Mouse (Mus musculus) hindbrain, postnatal 0 days (tissue): ENCODE measurements around the gene Ankar. TPM values are rescaled to one million over a fixed set of nuclear protein-coding genes. Genes with fewer than 3 reads are reported as not detected.

ENCODE experiments used
- ATAC-seq: fragments of 200-750 bp; cut with Nextera tagmentation; 2 replicates; pipeline ENCODE4 v1.8.0; 2017; ENCODE audit warnings: mild to moderate bottlenecking, moderate TSS enrichment, moderate library complexity
- DNase-seq: peaks from one replicate; pipeline ENCODE4 v3.0.0-alpha.2; 2015; ENCODE audit warnings: low spot score
- H3K27ac ChIP-seq: fragments of 300-500 bp; sonication (generic); 2 replicates; pipeline ENCODE4 v1.5.1; 2014; ENCODE audit warnings: mild to moderate bottlenecking
- H3K27me3 ChIP-seq: fragments of 300-500 bp; sonication (generic); 2 replicates; pipeline ENCODE4 v1.6.1; 2014; ENCODE audit warnings: low read length, mixed read lengths; ENCODE audit not compliant: insufficient read depth
- H3K36me3 ChIP-seq: fragments of 300-500 bp; sonication (generic); 2 replicates; pipeline ENCODE4 v1.6.1; 2014; ENCODE audit warnings: low read length, mixed read lengths; ENCODE audit not compliant: insufficient read depth
- H3K4me1 ChIP-seq: fragments of 300-500 bp; sonication (generic); 2 replicates; pipeline ENCODE4 v1.6.1; 2014; ENCODE audit warnings: antibody characterized with exemption, low read length, mixed read lengths; ENCODE audit not compliant: insufficient read depth
- H3K4me2 ChIP-seq: fragments of 300-500 bp; sonication (generic); 2 replicates; pipeline ENCODE4 v1.6.1; 2014; ENCODE audit warnings: low read depth, mild to moderate bottlenecking, low read length, moderate library complexity, mixed read lengths
- H3K4me3 ChIP-seq: fragments of 300-500 bp; sonication (generic); 2 replicates; pipeline ENCODE4 v1.5.1; 2014; ENCODE audit warnings: low read length
- H3K9ac ChIP-seq: fragments of 300-500 bp; sonication (generic); replicated peaks from 2 replicates; pipeline ENCODE4 v1.6.1; 2014; ENCODE audit warnings: mild to moderate bottlenecking, low read length, moderate library complexity, mixed read lengths
- H3K9me3 ChIP-seq: fragments of 300-500 bp; sonication (generic); 2 replicates; pipeline ENCODE4 v1.6.1; 2016; ENCODE audit warnings: low read length, mixed read lengths
- CTCF ChIP-seq: IDR thresholded peaks from 2 replicates; pipeline ENCODE4 v1.5.1; 2016; ENCODE audit warnings: antibody characterized with exemption, control low read depth, low read depth
- WGBS: fragments of 180-500 bp; shearing (Covaris S2); extraction: QIAGEN DNeasy Blood & Tissue Kit; methylation state at CpG from one replicate; pipeline ENCODE4 v1.1.7; 2014; 5-methylcytosine and 5-hydroxymethylcytosine counted together
- polyA plus RNA-seq: library from polyadenylated mRNA; unstranded; fragments of >200 nt; fragmentation: Nextera tagmentation; extraction: Ambion mirVana; gene quantifications from 2 replicates; pipeline ENCODE4 v1.2.1, GENCODE M21; 2015
- total RNA-seq: library from RNA; depleted of rRNA; stranded (reverse); fragments of >200 nt; gene quantifications from 2 replicates; pipeline ENCODE4 v1.2.3, GENCODE M21; 2014

Ankar gene
- total and polyA plus RNA-seq, 2 experiments from 2014 or later, result not detected

DNA sequence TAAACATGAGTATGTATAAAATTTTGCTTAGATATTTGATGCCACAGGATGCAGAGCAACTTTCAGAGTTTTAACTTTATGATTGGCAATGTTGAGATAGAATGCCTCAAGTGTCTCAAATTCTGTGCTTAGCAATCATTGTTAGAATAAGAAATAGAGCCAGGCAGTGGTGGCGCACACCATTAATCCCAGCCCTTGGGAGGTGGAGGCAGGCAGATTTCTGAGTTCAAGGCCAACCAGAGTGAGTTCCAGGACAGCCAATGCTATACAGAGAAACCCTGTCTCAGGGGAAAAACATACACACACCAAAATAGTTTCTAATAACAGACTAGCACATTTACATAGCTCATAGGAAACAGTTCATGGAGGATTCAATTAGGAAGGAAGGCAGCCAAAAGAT lies 14.7 kb upstream of the Ankar start:
- no peak overlapping the region for H3K27ac ChIP-seq
- TF ChIP-seq CTCF, result no peak
- ATAC-seq (no peak), DNase-seq (no peak)
- H3K4me3 ChIP-seq, result no peak overlapping the region
- WGBS, result 97% methylated on average over 1 of the region's 1 CpGs
- H3K4me1 ChIP-seq, result peaks cover 8% of the 10 kb centered on the region; the same call in 1 of the 2 replicates
- no peak overlapping the region for H3K9ac ChIP-seq
- H3K4me2 ChIP-seq, result no peak overlapping the region
- no peaks in the 10 kb centered on the region for H3K9me3 ChIP-seq
- peaks cover 14% of the 10 kb centered on the region; the same call in 1 of the 2 replicates for H3K36me3 ChIP-seq
- no peaks in the 10 kb centered on the region for H3K27me3 ChIP-seq

DNA sequence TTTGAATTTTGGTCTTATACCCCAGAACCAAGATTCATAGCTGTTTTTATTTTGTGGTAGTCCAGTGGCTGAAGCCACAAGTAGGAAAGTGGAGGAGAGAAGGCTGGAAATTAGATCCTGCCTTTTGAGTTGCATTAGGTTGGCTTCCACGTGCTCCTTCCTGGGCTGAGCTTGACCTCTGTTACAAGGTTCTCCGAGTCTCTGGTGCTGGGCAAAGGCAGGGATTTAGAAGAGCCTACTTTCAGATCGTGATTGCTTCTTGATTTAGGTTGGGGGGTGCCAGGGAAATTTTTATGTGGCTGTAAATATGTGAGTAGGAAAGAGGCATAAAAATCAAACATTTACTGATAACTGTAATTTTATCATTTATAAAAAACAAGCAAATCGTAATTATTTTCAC lies 14.2 kb upstream of the Ankar start:
- Histone ChIP-seq H3K36me3 (peaks cover 14% of the 10 kb centered on the region; the same call in 1 of the 2 replicates), H3K4me2 (no peak overlapping the region), H3K4me3 (no peak overlapping the region), H3K9me3 (no peaks in the 10 kb centered on the region), H3K27me3 (no peaks in the 10 kb centered on the region), H3K9ac (no peak overlapping the region), H3K27ac (no peak overlapping the region), H3K4me1 (peaks cover 7% of the 10 kb centered on the region; the same call in 1 of the 2 replicates)
- no peak for TF ChIP-seq CTCF
- DNase-seq (no peak), ATAC-seq (no peak)
- 65% methylated on average over 4 of the region's 4 CpGs for WGBS

DNA sequence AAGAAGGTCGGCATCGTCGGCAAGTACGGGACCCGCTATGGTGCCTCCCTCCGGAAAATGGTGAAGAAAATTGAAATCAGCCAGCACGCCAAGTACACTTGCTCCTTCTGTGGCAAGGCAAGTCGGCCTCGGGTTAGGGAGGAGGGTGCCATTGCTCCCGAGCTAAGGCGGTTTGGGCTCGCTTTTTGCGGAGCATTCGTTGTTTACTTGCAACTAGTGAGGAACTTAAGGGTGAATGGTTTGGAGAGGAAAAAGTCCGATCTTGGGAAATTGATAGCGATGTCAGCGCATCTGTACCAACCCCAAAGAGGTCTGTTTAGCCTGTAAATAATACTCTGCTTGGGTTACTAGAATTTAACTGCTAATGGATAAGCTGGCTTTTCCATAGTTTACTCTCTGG lies 11.3 kb upstream of the Ankar start:
- DNase-seq (no peak), ATAC-seq (no peak)
- peak overlapping the region; percentile 70 for H3K4me3 ChIP-seq
- H3K9ac ChIP-seq, result peak overlapping the region; percentile 84
- peak overlapping the region; percentile 90 for H3K27ac ChIP-seq
- under 1% methylated on average over 17 of the region's 17 CpGs for WGBS
- peak overlapping the region; percentile 81 for H3K4me2 ChIP-seq
- peaks cover 7% of the 10 kb centered on the region; the same call in 1 of the 2 replicates for H3K4me1 ChIP-seq
- H3K36me3 ChIP-seq, result peaks cover 14% of the 10 kb centered on the region; the same call in 1 of the 2 replicates
- no peak for TF ChIP-seq CTCF
- H3K27me3 ChIP-seq, result no peaks in the 10 kb centered on the region
- no peaks in the 10 kb centered on the region for H3K9me3 ChIP-seq

DNA sequence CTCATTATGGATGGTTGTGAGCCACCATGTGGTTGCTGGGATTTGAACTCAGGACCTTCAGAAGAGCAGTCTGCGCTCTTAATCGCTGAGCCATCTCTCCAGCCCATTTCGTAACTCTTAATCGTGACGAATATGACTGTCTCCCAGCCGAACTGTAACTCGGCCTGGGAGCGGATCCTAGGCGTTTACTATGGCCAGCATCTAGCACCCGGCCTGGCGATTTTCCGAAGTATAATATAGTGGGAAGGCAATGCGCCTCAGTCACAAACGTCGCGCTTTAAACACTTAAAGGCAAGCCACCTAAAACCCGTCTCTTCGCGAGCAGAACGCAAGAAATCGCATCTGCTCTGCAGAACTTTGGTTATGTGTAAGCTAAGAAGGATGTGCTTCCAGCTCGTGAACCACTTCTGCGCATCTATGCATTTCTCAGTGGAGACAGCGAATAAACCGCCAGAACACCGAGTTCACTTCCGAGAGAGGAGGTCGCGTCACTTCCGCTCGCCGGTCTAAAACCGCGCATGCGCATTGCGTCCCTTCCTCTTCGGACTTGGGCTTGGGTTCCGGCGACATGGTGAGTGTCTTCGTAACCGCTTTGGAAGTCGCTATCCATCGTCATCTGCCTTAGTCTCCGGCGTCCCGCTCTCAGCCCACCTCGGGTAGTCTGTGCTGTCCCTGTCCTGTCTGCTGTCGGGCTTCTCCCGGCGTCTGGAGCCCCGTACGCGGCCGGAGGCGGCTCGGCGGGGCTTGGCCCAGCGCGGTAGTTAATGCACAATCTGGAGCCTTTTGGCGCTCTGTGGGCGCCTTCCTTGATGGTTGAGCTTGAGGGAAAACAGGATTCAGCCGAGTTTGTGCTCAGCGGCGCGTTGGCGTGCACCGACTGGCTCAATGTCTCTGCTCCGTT lies 10.6 kb upstream of the Ankar start, which contains the start of gene Rpl37a:
Gene Rpl37a (plus strand): TSS at position 538 of the 901 bp plus-strand sequence.
- H3K4me3 ChIP-seq, result peak within 1 kb of the TSS; percentile 70
- TF ChIP-seq CTCF, result no peak
- peak; percentile 94 for ATAC-seq

DNA sequence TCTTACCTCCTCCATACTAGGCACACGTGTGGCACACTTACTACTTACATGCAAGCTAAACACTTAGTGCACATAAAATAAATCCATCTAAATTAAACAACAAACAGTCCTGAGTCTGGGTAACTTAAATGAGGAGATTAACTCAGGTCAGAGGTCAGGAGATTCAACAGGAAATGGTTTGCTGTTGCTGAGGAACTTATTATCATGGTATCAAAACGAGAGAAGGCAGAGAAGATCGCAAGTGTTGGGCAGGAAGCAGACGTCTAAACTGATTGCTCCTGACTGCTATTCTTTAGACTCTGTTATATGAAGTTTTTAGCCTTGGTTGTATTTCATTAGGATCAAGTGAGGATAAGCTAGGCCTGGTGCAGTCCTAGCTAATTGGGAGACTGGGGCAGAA lies 7.1 kb upstream of the Ankar start:
- no peaks in the 10 kb centered on the region for H3K9me3 ChIP-seq
- DNase-seq, result no peak
- no peak for TF ChIP-seq CTCF
- H3K4me3 ChIP-seq, result no peak overlapping the region
- no peaks in the 10 kb centered on the region for H3K27me3 ChIP-seq
- H3K27ac ChIP-seq, result no peak overlapping the region
- no peaks in the 10 kb centered on the region for H3K36me3 ChIP-seq
- H3K9ac ChIP-seq, result no peak overlapping the region
- H3K4me1 ChIP-seq, result peaks cover under 1% of the 10 kb centered on the region; the same call in 1 of the 2 replicates
- ATAC-seq, result no peak
- WGBS, result 79% methylated on average over 4 of the region's 4 CpGs
- no peak overlapping the region for H3K4me2 ChIP-seq

More for the DNA sequence above, 10.6 kb upstream of the Ankar start, which contains the start of gene Rpl37a:
- Histone ChIP-seq H3K4me2 (peak within 1 kb of the TSS; percentile 81), H3K36me3 (peaks cover 14% of the 10 kb centered on the region; the same call in 1 of the 2 replicates), H3K9me3 (no peaks in the 10 kb centered on the region), H3K27ac (peak within 1 kb of the TSS; percentile 90), H3K4me1 (peaks cover 7% of the 10 kb centered on the region; the same call in 1 of the 2 replicates), H3K9ac (peak within 1 kb of the TSS; percentile 84), H3K27me3 (no peaks in the 10 kb centered on the region)
- DNase-seq, result peak; percentile 98
- 3% methylated on average over 68 of the region's 68 CpGs for WGBS

DNA sequence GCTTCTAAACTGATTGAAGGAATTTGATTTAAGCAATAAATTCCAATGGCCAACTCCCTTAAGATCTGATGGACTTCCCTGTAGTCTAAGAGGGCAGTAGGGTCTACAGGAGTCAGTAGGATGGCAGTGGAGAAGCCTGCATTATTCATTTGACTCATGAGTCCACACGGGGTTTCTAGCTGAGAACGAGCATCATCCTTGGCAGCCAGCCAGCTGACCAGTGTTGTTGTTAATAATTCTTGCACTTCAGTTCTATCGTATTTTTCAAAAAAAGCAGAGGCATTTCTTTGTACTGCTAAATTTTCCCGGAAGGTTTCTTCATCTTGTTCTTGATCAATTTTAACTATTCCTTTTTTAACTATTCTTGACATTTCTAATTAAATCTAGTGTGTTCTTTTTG lies 1.7 kb downstream of the Ankar start:
- no peaks in the 10 kb centered on the region for H3K27me3 ChIP-seq
- no peak overlapping the region for H3K4me3 ChIP-seq
- no peaks in the 10 kb centered on the region for H3K9me3 ChIP-seq
- H3K4me1 ChIP-seq, result no peaks in the 10 kb centered on the region
- H3K27ac ChIP-seq, result no peak overlapping the region
- ATAC-seq (no peak), DNase-seq (peak; percentile 55)
- H3K4me2 ChIP-seq, result no peak overlapping the region
- H3K36me3 ChIP-seq, result no peaks in the 10 kb centered on the region
- no peak overlapping the region for H3K9ac ChIP-seq
- no peak for TF ChIP-seq CTCF
- WGBS, result 45% methylated on average over 4 of the region's 4 CpGs
